Mouse (Mus musculus): ENCODE results near the gene Rasgef1c. TPM values are rescaled to one million over a fixed set of nuclear protein-coding genes. Genes with fewer than 3 reads are reported as not detected.

Rasgef1c gene
- 0.39 TPM for polyA plus RNA-seq (2017; shearing (Covaris generic))

GRCm38 (mm10) chr11:49901659-49902458, at the start of gene Rasgef1c:
Rasgef1c (plus strand) TSS chr11:49901835.

GRCm38 (mm10) chr11:50024833-50025720, 123.4 kb downstream of the Rasgef1c start, which contains the start of gene Rnf130:
Rnf130 (plus strand) TSS chr11:50025346.

Other genes with a start within 250 kb of the Rasgef1c start
- gene Scgb3a1, start 238.2 kb upstream of the Rasgef1c start, polyA plus RNA-seq (2017; shearing (Covaris generic)), result not detected
- 14.4 TPM for gene Cnot6, start 189.1 kb upstream of the Rasgef1c start, polyA plus RNA-seq (2017; shearing (Covaris generic))
- 3.1 TPM for gene Gfpt2, start 107.7 kb upstream of the Rasgef1c start, polyA plus RNA-seq (2017; shearing (Covaris generic))
- 32.8 TPM for gene Mapk9, start 55.1 kb upstream of the Rasgef1c start, polyA plus RNA-seq (2017; shearing (Covaris generic))
- 4.7 TPM for gene Rnf130, start 123.5 kb downstream of the Rasgef1c start, polyA plus RNA-seq (2017; shearing (Covaris generic))
- gene Tbc1d9b, start 229.6 kb downstream of the Rasgef1c start, polyA plus RNA-seq (2017; shearing (Covaris generic)), result 62.7 TPM